Mouse (Mus musculus): ENCODE measurements around the gene Trim7.
"Not testable (repeated sequence)": the region's sequence is repeated elsewhere in the genome, so short reads cannot be mapped to it uniquely, and the experiment has no call there.

Trim7 gene

DNA sequence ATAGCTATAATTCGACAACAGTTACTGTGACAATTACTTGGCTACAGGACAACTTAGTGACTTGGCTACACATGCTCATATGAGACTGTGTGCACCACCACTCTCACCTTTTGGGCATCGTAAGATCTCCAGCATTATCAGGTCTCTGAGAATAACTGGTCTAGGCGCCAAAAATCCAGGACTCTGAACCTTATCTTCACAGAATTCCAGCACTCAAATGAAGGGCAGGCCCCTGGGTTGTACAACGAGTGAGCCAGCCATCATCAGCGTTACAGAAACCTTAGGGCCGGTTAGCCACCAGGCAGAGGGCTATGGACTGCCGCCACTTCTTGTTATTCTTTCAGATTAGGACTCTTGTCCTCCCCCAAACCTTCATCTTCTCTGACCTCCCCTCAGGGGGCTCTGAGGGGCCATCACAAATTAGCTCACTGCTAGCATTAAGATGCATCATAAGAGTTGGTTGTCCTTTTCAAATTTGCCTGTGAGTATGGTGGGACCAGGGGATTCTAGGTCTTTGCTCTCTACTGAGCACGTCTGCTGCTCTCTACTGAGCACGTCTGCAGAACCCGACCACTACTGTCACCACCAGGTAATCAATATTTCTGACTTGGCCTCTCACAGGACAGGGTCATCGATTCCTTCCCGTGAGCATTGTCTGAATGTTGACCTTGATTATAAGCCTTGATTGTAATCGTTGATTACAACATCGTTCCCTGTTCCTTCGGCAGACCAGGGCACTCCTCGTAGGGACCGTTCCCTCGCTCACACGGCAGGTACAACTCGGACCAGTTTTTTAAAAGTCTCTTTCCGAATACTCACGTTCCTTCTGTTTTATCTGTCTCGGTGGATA, 26.9 kb downstream of the Trim7 start:
- no peak for DNase-seq

DNA sequence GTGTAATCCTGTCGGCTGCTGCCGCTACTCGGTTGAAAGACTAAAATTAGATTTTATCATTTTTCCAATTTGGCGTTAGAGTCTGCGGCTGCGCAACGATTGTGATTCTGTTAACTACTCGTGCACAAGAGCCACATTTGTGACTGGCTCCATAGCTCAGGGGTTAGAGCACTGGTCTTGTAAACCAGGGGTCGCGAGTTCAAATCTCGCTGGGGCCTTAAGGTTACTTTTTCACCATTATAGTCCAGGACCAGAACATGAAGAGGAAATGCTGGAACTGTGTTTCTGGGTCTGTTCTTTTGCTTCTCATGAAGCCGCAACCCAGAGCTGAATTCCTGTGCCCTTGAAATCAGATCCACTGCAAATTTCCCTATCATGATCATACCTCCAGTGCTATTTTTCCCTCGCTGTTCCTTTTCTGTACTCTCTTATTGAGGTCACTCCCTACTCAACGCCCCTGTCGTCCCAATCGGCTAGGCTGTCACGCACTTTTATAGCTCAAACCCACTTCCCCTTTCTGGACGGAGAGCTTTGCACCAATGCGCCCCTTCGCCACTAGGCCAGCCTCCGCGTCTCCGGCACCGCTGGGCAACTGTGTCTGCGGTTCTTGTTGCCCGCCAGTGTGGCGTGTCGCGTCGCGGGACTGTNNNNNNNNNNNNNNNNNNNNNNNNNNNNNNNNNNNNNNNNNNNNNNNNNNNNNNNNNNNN, 27.7 kb downstream of the Trim7 start:
- peak; percentile 90 for DNase-seq

- peak; percentile 76 for DNase-seq
These were observed 33.1 kb downstream of the Trim7 start for GRCm38 (mm10) chr11:48859014-48859413.

DNA sequence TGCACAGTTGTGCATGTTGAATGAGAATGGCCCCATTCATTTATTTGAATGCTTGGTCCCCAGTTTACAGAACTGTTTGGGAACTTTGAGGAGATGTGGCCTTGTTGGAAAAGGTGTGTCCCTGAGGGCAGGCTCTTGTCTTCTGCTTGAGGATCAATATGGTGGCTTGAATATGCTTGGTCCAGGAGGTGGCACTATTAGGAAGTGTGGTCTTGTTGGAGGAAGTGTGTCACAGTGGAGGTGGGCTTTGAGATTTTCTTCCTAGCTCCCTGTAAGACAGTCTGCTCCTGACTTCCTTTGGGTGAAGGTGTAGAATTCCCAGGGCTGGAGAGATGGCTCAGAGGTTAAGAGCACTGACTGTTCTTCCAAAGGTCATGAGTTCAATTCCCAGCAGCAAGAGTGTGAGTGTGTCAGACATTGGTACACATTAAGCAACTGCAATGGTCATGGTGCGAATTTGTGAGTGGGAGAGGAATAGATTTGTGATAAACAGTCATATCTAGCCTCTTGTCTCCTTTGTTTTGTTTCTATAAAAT, 36.9 kb downstream of the Trim7 start:
- DNase-seq = no peak

GRCm38 (mm10) chr11:48863808-48864207, 37.9 kb downstream of the Trim7 start:
- DNase-seq = no peak

DNA sequence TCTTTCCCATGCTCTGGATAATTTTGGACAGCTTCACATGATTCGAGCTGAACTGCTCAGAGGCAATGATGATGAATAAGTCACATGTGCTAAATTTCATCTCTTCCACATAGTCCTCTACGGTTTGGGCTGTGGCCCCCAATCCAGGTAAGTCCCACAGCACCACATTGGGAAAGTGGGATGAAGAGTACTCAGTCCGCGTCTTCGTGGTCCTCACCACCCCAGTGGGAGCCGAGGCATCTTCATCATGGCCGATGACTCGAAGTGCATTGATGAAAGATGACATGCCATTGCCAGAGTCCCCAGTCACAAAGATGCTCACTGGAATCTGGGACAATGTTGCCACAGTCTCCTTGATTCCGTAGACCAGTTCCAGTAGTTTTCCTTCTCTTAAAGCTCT, 40.5 kb downstream of the Trim7 start:
- no peak for DNase-seq

DNA sequence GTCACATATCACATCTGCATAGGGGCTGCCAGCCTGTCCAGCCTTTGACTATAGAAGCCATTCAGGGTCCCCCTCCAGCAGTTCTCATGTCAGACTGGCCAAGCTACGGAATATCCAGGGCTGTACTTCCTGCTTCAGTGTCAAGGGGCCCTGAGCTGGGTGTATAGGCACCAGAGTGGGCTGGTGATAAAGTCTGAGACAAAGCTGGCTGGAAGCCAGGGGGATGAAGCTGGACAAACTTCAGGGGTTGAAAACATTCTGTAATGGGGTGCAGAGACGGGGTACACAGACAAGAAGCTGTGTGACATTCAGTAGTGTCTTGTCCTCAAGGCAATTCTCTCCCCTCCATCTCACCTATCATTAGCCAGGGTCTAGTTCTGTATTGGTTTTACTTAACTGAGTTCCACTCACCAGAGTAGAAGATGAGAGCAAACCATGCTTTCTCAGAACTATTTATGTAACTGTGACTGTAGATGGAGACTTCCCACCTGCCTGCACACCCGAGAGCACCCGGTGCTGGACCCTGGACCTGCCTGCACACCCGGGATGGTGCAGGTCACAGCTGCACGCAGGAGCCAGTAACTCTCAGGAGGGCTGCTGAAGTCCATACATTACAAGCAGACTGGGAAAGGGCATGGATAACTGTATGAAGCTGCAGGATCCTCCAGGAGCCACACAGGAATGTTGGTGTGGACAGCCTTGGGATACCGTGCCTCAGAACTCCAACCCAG, 43.6 kb downstream of the Trim7 start:
- peak; percentile 58 for DNase-seq

DNA sequence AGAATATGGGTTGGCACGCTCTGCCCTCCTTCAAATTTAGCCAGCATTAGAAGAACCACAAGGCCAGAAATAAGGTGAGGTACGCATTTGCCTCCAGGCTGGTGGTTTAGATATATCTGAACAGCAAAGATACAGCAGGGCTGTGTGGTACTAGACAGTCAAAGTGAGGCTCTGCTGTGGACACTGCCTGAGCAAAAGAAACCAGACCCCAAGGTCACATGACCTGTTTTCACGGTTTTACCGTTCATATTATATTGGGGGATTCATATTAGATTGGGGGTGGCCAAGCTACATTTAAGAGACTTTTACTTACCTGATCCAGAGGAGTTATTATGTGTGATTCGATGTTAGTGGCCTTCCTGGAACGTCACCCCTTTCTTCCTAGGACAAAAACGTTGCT, 44.8 kb downstream of the Trim7 start:
- no peak for DNase-seq

GRCm38 (mm10) chr11:48871201-48871772, 45.3 kb downstream of the Trim7 start, which contains the start of gene Irgm1:
TSS of gene Irgm1 (minus strand) at chr11:48871683.
- DNase-seq = peak; percentile 84

DNA sequence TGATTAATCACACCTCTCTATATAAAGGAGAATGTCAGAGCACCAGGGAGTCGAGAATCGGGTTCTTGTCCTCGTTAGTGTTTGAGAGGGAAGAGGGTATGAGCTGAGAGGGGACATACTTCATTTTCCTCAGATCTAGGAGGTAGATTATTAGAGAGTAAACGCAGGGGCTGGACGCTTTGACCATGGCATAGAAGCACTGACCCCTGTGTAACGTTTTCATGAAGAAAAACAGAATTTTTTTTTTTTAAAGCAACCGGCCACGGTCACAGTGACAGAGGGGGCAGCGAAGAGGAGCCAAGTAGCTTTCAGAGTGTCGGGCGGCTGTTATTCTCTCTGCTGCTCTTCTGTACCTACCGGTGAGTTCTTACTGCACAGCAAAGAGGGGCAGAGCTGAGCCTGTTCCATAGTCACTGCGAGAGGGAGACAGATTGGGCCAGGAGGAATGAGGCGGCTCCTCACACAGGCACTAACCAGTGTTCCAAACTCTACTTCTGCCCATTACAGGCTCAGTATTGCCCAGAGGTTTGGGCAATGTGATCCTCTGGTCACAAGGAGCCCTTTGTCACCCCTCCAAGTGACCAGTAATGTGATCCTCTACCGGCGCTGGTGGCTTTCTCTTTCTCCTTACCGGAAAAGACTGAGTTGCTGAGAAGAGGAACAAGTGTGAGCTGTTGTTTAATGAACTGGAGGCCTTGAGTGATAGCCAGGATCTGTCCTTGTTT, 46.0 kb downstream of the Trim7 start:
- peak; percentile 46 for DNase-seq

GRCm38 (mm10) chr11:48872695-48873300, 46.9 kb downstream of the Trim7 start:
- no peak for DNase-seq

- DNase-seq = no peak
These were observed 47.8 kb downstream of the Trim7 start for GRCm38 (mm10) chr11:48873591-48874290.

GRCm38 (mm10) chr11:48874465-48874864, 48.5 kb downstream of the Trim7 start:
- DNase-seq = peak; percentile 70

GRCm38 (mm10) chr11:48875343-48875837, 49.5 kb downstream of the Trim7 start:
- DNase-seq = not testable (repeated sequence)

DNA sequence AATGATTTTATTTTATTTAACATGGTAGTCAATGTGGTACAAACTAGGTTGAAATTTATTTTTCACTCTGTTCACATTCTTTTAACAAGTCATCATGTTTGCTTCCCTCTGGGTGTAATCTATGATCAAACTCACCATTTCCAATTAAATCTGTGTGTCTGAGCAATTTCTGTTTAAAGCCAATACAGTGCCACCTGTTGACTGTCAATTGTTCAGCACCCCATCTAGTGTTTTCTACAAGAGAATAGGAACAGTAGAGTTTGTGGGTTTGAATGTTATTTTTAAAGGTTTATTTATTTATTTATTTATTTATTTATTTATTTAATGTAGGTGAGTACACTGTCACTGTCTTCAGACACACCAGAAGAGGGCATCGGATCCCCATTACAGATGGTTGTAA, 50.7 kb downstream of the Trim7 start:
- DNase-seq = no peak

- DNase-seq = peak; percentile 57
These were observed 73.0 kb downstream of the Trim7 start for GRCm38 (mm10) chr11:48898812-48899431.

- not testable (repeated sequence) for DNase-seq
These were observed 75.0 kb downstream of the Trim7 start for GRCm38 (mm10) chr11:48900654-48901566.

- not testable (repeated sequence) for DNase-seq
These were observed 75.6 kb downstream of the Trim7 start for GRCm38 (mm10) chr11:48901567-48901930.
